Mouse (Mus musculus): ENCODE data around the gene Ank3. TPM values are rescaled to one million over a fixed set of nuclear protein-coding genes. Genes with fewer than 3 reads are reported as not detected.

Ank3 gene
- total RNA-seq, 2 experiments from 2014 or later = 84.2 to 92.8 TPM

GRCm38 (mm10) chr10:69858011-69858410, 459.4 kb downstream of the Ank3 start:
- no peak for DNase-seq

GRCm38 (mm10) chr10:69858897-69859605, 460.5 kb downstream of the Ank3 start:
- no peak for DNase-seq

GRCm38 (mm10) chr10:69859848-69860479, 461.4 kb downstream of the Ank3 start:
- DNase-seq = no peak

GRCm38 (mm10) chr10:69862829-69863228, 464.3 kb downstream of the Ank3 start:
- DNase-seq = no peak

- peak; percentile 89 for DNase-seq
These were observed 471.8 kb downstream of the Ank3 start for GRCm38 (mm10) chr10:69870348-69870747.

GRCm38 (mm10) chr10:69870947-69871346, 472.4 kb downstream of the Ank3 start:
- no peak for DNase-seq

- DNase-seq = peak; percentile 67
These were observed 473.7 kb downstream of the Ank3 start for GRCm38 (mm10) chr10:69872182-69872741.

- no peak for DNase-seq
These were observed 474.3 kb downstream of the Ank3 start for GRCm38 (mm10) chr10:69872892-69873291.

- peak; percentile 20 for DNase-seq
These were observed 476.2 kb downstream of the Ank3 start for GRCm38 (mm10) chr10:69874806-69875205.

- no peak for DNase-seq
These were observed 485.5 kb downstream of the Ank3 start for GRCm38 (mm10) chr10:69883935-69884680.

- peak; percentile 61 for DNase-seq
These were observed 489.8 kb downstream of the Ank3 start for GRCm38 (mm10) chr10:69888399-69888798.

GRCm38 (mm10) chr10:69889779-69890178, 491.2 kb downstream of the Ank3 start:
- peak; percentile 49 for DNase-seq

GRCm38 (mm10) chr10:69890389-69890985, 491.9 kb downstream of the Ank3 start:
- no peak for DNase-seq

- DNase-seq = no peak
These were observed 493.6 kb downstream of the Ank3 start for GRCm38 (mm10) chr10:69892162-69892561.

GRCm38 (mm10) chr10:69895606-69896005, 497.0 kb downstream of the Ank3 start:
- no peak for DNase-seq

- DNase-seq = no peak
These were observed 499.4 kb downstream of the Ank3 start for GRCm38 (mm10) chr10:69897927-69898326.

GRCm38 (mm10) chr10:69898821-69899220, 500.2 kb downstream of the Ank3 start:
- no peak for DNase-seq

GRCm38 (mm10) chr10:69899788-69900187, 501.2 kb downstream of the Ank3 start:
- no peak for DNase-seq

- no peak for DNase-seq
These were observed 503.5 kb downstream of the Ank3 start for GRCm38 (mm10) chr10:69902024-69902423.

- no peak for DNase-seq
These were observed 505.7 kb downstream of the Ank3 start for GRCm38 (mm10) chr10:69904321-69904720.

GRCm38 (mm10) chr10:69907795-69908764, 509.5 kb downstream of the Ank3 start:
- no peak for DNase-seq

All from heart, postnatal 4 days (tissue).